In genomic region chr12:40926681-40927080, GRCm38 (mm10) we compare ENCODE assay signal across 16 mouse cellular contexts.
DNase-seq lines count a peak whose midpoint lies in the region; ATAC-seq lines count a peak whose summit lies in the region.
"Had no signal": no experiment of that assay in that cellular context is flagged by ENCODE, and none has a peak within 500 bp of the region (broad histone marks: within the 10 kb centered on the region; RNA-seq: fewer than 3 reads in every experiment).

No protein-coding gene starts in this region.

- DNase-seq in frontal cortex, postnatal 10 days (ENCODE audit: low spot score in 2 of 2) = no peak
- DNase-seq in left cerebral cortex, adult 11 months (ENCODE audit: low spot score) = peak; percentile 11
- DNase-seq in left cerebral cortex, postnatal 36 days (ENCODE audit: low spot score in 2 of 2) = no peak
- DNase-seq in brain, adult 2 months (ENCODE audit: low read depth, low spot score) = peak; percentile 73
- no peak for DNase-seq in thymus, postnatal 36 days
- DNase-seq: adrenal gland, adult 8-10 months; adrenal gland, postnatal 25 days; cerebellum, adult 18-20 months; cerebellum, adult 9-10 months; cerebellum, postnatal 14 days; embryo, embryonic 11 days; gastrocnemius, postnatal 10 days; heart, adult 11 months had no signal

- ATAC-seq in frontal cortex, adult (ENCODE audit: low TSS enrichment) = peak; percentile 94
- ATAC-seq: activated CD4-positive, CD25-positive, alpha-beta regulatory T cell, adult 4 months; forebrain, embryonic 15.5 days had no signal

- intact Hi-C loops in left cerebral cortex, postnatal 36 days (cut with DNase I) = no loop called here

Comparison
In these comparisons a context has a peak if more than half of its experiments do, and no peak if none do; other contexts are left out.
1. DNase-seq: peak in left cerebral cortex, adult 11 months (single experiment) and brain, adult 2 months (single experiment); none in frontal cortex, postnatal 10 days (0 of 2), left cerebral cortex, postnatal 36 days (0 of 2) and thymus, postnatal 36 days (0 of 2).